7 mouse cellular contexts compared by ENCODE assay signal in genomic region chr19:45310944-45311603, GRCm38 (mm10). TPM values are rescaled to one million over a fixed set of nuclear protein-coding genes. Genes with fewer than 3 reads are reported as not detected.
DNase-seq lines count a peak whose midpoint lies in the region; ATAC-seq and TF ChIP-seq lines count a peak whose summit lies in the region.

No protein-coding gene starts in this region.

- intact Hi-C loops in gastrocnemius, adult 2 months (cut with DNase I): loop anchor here (2.0 kb wide), 1 partner anchor 56 kb away; no protein-coding TSS in a partner anchor
- intact Hi-C loops in left cerebral cortex, postnatal 10 days (cut with DNase I): no loop called here

- no peak for TF ChIP-seq CTCF in gastrocnemius, adult 2 months (IDR thresholded peaks at IDR 0.05)

- H3K27ac ChIP-seq in gastrocnemius, adult 2 months: peak overlapping the region; percentile 88
- peak overlapping the region; percentile 94 for H3K27ac ChIP-seq in hindbrain, embryonic 13.5 days

- no peaks in the 10 kb centered on the region for H3K36me3 ChIP-seq in hindbrain, embryonic 13.5 days
- H3K36me3 ChIP-seq in megakaryocyte, embryonic 14.5 days (replicated peaks; ENCODE audit: low read length): no peaks in the 10 kb centered on the region

- no peaks in the 10 kb centered on the region for H3K9me3 ChIP-seq in hindbrain, embryonic 13.5 days
- peaks cover 4% of the 10 kb centered on the region for H3K9me3 ChIP-seq in megakaryocyte, embryonic 14.5 days

- WGBS in hindbrain, embryonic 13.5 days: 10% methylated on average over 15 of the region's 15 CpGs

- H3K27me3 ChIP-seq in hindbrain, embryonic 13.5 days: peaks cover 33% of the 10 kb centered on the region
- peaks cover 73% of the 10 kb centered on the region for H3K27me3 ChIP-seq in megakaryocyte, embryonic 14.5 days (replicated peaks)

- peak overlapping the region; percentile 46 for H3K4me2 ChIP-seq in hindbrain, embryonic 13.5 days

- H3K4me3 ChIP-seq in gastrocnemius, adult 2 months: peak overlapping the region; percentile 69
- H3K4me3 ChIP-seq in hindbrain, embryonic 13.5 days: peak overlapping the region; percentile 14
- peak overlapping the region; percentile 57 for H3K4me3 ChIP-seq in megakaryocyte, embryonic 14.5 days (replicated peaks)

- peak overlapping the region; percentile 55 for H3K9ac ChIP-seq in hindbrain, embryonic 13.5 days

- ATAC-seq in hindbrain, embryonic 13.5 days (ENCODE audit: low FRiP score): peak; percentile 71

- DNase-seq in MN1 (ENCODE audit: low spot score): peak; percentile 76
- DNase-seq in c-Kit-positive CD71-positive TER-119-positive erythroid progenitor cells, embryonic 14.5 days (ENCODE audit: low spot score): peak; percentile 15
- peak; percentile 91 for DNase-seq in gastrocnemius, adult 2 months
- DNase-seq in left cerebral cortex, postnatal 10 days (ENCODE audit: extremely low spot score in 1 of 2, low spot score in 2 of 2): peak; percentile 62 to 90
- DNase-seq in skeletal muscle tissue, adult 2 months (ENCODE audit: low read depth, low spot score): peak; percentile 84

- peaks cover 52% of the 10 kb centered on the region for H3K4me1 ChIP-seq in hindbrain, embryonic 13.5 days (replicated peaks)
- peaks cover 31% of the 10 kb centered on the region for H3K4me1 ChIP-seq in megakaryocyte, embryonic 14.5 days

RNA-seq across cellular contexts. Expression of gene Btrc, which starts 52.5 kb away (rescaled TPM):
- total RNA-seq in gastrocnemius, adult 2 months (2021): 10 to 100 TPM; 20.5 to 22.0 TPM
- 67.5 and 71.6 TPM in 2 replicates for polyA plus RNA-seq in hindbrain, embryonic 13.5 days (2015; fragmentation: Nextera tagmentation; extraction: Ambion mirVana)
- 10 to 100 TPM; 88.9 to 89.8 TPM for total RNA-seq in left cerebral cortex, postnatal 10 days (2021)
- 1.6 and 5.0 TPM in 2 replicates for polyA plus RNA-seq in megakaryocyte, embryonic 14.5 days (2012; ENCODE audit: insufficient read depth, low replicate concordance)

Comparison
In these comparisons a context has a peak if more than half of its experiments do, and no peak if none do; other contexts are left out.
1. Peak in every context shown above with its lines: DNase-seq, ATAC-seq, H3K4me3 ChIP-seq and H3K27ac ChIP-seq.
2. DNase-seq: peak in every context shown above with its lines; median percentile 91 in gastrocnemius, adult 2 months; 84 in skeletal muscle tissue, adult 2 months; 76 in MN1; 76 in left cerebral cortex, postnatal 10 days; 15 in c-Kit-positive CD71-positive TER-119-positive erythroid progenitor cells, embryonic 14.5 days.
3. H3K4me3 ChIP-seq: peak in every context shown above with its lines; median percentile 69 in gastrocnemius, adult 2 months; 57 in megakaryocyte, embryonic 14.5 days; 14 in hindbrain, embryonic 13.5 days.